Mouse (Mus musculus) thymus, postnatal 4 days (tissue): ENCODE measurements around the gene Dlg2.

ENCODE experiments used
- DNase-seq: peaks from one replicate; pipeline ENCODE4 v3.0.0; 2021

Dlg2 gene

DNA sequence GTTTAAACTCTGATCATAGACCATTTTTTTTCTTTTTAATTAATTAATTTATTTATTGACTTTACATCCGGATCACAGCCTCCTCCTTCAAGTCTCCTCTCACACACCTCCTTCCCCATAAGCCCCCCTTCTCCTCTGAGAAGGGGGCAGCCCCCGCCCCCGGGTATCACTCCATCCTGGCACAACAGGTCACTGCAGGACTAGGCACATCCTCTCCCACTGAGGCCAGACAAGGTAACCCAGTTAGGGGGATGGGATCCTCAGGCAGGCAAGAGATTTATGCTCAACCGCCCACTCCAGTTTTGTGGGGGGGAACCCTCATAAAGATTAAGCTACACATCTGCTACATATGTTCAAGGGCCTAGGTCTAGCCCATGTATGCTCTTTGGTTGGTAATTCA is 1636.6 kb downstream of the Dlg2 start:
- no peak for DNase-seq

DNA sequence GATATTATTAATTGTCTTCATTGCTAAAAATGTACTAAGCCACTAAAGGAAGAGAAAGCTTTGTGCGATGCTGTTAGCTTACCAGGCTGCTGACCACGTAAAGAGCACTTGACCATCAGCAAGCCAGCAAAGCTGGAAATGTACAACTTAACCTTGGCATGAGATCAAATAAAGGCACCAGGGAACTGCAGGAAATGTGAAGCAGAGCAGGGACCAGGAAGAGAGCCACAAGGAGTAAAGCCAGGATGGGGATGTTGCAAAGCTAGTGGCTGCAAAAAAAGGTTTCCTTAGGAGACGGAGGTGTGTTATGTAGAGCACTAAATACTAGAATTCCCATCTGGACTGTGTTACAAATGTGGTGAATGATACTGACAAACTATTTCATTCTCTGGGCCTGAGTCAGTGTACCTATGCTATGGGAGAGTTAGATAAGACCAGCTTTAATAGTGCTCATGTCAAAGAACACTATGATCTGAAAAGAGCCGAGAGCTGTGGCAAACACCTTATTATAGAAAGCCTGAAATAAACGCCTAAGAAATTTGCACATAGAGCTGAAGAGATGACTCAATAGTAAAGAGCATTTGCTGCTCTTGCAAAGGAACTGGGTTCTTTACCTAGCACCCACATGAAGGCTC is 1638.9 kb downstream of the Dlg2 start:
- no peak for DNase-seq

DNA sequence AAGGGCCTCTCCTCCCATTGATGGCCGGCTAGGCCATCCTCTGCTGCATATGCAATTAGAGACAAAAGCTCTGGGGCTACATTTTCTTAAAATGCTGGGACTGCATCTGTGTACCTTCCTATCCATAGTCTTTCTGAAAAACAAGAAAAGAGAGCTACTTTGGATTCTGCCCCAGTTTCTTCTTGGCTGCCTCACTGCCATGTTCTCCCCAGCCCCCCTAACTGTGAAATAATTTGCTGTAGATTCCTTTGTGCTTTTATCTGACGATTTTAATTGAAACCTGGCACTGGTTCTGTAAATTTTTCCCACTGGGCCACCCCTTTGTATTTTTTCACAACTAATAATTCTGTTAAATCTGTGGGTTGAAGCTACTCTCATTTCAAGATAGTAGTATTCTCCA is 1646.8 kb downstream of the Dlg2 start:
- DNase-seq, result no peak

DNA sequence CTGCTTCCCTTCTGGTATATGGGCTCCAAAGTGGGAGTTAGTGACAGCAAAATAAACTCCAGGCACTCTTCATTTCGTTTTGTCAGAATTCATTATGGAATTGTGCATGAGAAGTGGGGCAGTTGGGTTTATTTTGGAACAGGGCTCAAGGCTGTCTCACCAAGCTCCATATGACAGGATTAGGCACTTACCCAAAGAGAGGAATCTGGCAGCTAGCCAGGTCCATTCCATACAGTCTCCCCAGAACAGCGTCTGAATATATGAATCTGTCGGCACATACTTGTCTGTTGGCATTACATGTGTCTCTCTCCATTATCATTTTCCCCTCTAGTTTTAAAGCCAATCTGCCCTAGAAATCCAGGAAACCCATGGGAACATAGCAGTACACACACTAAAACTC is 1649.4 kb downstream of the Dlg2 start:
- no peak for DNase-seq

DNA sequence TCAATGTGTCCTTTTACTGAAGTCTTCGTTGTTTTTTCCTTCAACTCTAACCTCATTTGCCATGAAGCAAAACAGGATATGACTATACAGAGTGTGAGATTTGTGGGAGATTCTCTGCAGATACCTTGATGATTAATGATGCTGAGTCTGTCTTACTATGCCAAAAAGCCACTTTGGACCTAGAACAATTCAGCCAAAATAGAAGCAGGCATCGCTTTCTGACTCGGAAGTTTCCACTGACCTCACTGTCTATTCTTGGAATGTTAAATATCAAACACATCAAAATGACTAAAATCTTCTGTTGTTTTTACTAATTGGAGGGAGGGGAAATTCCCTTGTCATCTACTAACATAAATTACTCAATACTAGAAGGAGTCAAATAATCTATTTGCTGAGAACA is 1657.8 kb downstream of the Dlg2 start:
- no peak for DNase-seq

DNA sequence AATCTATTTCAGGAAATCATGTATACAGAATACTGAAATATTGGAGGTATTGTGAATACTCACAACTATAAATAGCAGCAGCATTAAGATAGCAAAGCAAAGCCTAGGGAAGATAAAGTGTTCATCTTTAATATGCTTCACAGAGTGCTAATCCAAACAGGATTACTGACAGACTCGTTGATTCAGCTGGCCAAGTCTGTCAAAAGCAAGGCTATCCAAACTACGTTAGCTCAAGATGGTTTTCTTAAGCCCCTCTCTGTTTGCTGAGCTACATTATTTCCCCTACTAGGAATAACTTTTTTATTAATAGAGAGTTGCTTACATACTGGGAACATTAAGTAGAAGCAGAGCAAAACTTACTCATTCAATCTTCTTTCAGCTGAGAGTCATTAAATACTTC is 1659.2 kb downstream of the Dlg2 start:
- no peak for DNase-seq

DNA sequence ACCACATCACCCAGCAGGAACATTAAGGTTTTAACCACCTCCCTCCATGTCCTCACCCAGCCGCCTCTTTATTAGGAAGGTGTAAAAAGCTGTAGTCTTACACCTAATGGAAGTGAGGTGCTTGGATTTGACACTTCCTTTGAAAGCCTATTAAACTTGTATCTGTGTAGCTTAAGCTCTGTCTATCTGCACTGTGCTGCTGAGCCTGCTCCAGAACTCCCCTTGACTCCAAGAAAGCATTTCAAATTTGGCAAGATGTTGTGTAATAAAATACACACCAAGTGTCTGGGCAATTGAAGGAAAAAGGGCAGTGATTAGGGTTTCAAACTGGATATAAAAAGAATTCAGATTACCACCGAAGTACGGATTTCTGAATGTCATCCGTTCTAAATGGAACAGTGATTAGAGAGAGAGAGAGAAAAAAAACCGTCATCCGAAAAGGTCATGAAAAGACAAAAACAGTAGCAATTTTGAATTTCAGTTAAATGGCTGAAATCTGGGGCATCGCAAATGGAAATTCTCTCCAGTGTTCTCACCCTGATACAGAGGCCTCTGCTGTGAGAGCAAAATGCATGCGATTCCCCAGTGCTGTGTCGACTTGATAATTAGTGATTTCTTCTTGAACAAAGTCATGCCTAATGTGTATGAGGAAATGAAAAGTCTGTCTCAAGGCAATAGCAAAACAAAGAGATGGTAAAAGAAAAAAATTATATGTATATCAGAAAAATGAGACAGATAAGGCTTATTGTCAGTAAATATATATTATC is 1663.8 kb downstream of the Dlg2 start:
- DNase-seq, result no peak

DNA sequence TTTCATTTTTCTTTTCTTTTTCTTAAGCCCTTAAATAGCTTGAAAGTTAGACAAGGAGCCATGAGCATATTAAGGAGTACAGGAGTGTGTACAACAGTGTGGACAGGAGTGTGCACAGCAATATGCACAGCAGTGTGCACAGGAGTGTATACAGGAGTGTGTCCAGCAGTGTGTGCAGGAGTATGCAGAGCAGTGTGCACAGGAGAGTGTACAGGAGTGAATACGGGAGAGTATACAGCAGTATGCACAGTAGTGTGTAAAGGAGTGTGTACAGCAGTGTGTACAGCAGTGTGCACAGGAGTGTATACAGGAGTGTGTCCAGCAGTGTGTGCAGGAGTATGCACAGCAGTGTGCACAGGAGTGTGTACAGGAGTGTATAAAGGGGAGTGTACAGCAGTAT is 1671.0 kb downstream of the Dlg2 start:
- no peak for DNase-seq

DNA sequence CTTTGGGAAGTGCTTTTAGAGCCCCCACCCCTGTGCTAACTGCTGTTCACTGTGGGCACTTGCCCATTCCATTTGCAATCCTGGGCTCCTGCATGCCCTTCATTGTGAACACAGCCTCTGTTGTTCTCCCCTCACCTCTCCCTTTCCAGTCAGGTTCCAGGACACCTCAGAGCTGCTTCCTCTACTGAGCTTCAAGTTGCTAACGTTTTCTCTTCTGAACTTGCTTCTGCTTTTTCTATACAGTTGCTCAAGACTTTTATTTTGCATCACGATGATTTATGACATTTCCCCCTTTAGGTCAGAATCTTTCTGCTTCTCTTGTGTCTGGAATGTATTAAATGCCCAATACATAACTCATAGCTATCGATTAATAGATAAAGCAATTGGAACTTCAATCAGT is 1674.3 kb downstream of the Dlg2 start:
- no peak for DNase-seq

DNA sequence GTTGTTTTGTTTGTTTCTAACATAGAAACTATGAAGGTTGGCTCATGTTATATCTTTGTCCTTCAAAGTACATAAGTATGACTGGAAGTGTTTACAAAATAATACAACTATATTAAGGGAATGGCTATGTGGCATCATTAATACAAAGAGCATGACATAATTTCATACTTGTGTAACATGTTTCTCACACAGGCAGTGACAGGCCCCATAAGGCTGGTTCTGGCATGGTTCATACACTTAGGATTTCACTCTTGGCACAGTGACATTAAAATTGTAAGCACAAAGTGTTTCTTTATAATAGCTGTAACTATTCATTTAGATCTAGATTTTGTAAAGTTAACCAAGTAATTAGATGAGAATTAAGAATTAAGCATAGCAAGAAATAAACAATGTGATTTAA is 1678.1 kb downstream of the Dlg2 start:
- DNase-seq, result no peak

DNA sequence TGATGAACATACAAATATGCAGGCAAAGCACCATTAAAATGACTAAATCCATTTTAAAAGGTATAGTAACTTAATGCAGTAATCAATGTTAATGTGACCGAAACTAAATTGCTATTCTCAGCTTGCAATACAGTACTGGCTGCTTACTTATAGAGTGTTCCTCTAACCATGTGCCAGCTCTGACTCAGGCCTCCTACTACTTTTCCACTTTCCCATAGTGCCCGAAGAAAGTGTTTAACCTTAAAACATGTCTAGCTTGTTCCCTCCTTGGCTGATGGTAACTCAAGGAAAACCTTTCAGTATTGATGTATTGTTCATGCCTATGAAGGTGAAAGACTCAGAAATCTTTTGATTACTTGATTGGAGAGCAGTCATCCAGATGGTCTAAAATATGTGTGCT is 1686.7 kb downstream of the Dlg2 start:
- DNase-seq, result no peak

DNA sequence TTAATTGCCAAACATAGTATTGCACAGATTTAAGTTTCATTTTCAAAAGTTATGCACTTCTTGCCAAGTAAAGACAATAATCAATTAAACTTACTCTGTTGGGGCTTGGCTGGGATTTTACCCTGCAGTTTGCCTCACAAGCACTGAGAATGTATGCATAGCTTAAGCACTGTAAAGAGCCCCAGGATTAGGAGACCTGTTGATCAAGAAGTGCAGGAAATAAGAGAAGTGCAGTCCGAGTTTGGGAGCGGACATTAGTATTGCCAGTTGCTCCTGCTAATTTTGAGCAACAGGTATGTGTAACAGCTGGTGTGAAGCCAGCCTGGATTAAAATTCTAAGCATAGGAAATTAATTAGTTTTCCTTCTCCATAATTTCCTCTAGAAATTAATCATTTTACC is 1687.8 kb downstream of the Dlg2 start:
- no peak for DNase-seq

DNA sequence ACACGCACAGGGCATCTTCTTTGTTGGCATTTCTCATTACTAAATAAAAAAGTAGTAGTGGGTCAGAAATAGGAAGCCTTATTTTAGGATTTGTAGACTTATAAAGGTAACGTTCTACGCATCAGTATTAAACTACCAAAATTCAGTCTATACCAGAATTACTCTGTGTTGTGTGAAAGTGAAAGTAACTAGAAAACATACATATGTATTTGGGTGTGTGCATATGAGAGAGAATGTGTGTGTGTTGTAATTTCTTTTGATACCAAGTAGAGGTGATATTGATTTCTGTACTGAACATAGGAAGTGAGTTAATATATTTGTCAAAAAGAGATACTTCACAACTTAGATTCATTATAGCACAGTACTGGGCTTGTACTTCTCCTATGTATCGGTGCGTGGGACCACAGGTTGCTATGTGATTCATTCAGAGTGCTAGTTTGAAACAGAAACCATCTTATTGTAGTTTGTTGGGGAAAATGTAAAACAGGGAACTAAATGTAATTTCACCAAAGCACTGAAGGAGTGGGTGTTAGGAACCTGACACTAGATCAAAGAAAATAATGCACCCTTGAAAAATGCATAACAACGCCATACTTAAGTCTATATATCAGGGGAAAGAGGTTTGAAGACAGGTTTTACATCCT is 1688.5 kb downstream of the Dlg2 start:
- DNase-seq, result no peak

DNA sequence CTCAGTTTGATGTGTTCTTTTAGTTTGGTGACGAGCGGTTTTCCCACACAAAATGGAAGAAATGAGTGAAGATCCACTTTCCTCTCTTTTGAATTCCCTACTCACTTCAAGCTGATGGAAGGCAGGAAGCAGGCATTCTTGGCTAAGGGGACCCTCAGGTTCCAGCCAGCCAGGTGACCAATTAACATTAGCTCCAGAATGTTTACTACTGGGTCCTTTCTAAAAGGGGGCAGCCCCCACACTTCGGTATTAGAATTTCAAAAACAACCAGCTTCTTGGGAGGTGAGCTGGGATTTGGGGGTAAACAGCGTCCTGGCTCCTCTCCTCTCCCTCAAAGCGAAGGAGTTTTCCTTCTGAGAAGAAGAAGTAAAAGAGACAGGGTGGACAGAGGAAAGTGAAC is 1703.6 kb downstream of the Dlg2 start:
- no peak for DNase-seq

DNA sequence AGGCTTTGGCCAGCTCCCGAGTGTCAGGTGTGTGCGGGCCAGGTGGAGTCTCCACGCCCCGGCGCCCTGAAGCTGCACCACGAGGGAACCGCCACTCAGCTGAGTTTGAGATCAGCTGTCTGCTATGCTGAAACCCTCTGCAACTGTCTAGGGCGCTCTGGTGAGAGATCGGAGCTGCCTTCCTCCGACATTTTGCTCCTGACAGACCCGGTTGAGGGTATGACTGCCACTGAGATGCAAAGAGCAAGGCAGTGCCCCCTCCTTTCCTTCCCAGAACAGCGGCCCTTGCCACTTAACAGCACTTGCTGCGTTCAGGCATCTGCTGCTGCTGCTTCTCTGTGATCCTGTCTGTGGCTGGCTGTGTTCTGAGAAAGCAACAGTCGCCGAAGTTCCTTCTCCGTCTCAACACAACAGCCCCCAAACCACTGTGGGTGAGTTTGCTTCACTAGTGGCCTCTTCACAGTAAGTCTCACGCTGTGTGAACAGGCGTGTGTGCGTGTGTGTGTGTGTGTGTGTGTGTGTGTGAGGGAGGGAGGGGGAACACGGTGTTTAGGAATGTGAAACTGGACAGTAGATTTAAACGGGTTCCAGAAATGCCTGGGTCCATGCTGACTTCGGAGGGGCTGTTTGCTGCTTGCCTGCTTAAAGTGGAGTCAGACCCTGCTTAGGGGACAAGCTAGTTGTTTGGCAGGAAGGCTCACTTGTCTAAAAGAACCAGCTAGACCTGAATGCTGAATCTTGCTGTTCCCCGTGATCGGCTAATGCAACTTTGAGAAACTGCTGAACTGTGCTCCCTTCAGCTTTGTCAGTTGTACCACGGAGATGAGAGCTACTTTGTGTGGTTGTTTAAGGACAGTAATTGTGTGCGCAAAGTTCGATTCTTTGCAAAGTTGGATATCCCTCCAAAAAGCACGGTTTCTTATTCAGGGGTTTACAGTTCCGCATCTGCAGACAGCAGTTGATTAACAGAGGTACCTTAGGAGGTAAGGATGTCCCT is 1704.4 kb downstream of the Dlg2 start:
- peak; percentile 12 for DNase-seq

DNA sequence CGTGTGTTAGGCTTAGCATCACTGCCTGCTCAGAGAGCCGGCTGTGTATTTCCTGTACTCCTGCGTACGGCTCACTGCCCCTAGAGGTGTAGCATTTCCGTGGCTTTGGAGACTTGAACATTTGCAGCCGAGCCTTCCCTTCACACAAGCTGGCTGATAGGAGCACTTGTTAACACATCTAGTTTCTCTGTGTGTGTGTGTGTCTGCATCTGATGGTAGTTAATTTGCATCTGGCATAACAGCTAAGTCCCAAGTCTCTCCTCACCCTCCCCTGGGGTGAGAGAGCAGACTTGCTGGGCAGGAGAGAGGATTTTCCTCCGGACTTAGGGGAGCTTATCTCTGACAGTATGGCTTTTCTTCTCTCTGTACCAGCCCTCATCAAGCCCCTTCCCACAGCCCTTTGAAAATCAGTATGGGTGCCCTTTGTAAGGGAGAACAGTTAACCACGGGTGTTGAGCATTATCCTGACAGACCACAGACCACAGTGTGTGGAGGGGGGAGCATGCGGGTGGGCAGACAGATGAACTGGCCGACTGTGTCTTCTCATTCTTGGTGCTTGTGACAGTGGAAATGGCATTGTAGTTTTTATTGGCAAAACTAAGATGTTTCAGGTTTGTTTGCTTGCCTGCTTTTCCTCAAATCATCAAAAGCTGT is 1705.6 kb downstream of the Dlg2 start:
- DNase-seq, result no peak

DNA sequence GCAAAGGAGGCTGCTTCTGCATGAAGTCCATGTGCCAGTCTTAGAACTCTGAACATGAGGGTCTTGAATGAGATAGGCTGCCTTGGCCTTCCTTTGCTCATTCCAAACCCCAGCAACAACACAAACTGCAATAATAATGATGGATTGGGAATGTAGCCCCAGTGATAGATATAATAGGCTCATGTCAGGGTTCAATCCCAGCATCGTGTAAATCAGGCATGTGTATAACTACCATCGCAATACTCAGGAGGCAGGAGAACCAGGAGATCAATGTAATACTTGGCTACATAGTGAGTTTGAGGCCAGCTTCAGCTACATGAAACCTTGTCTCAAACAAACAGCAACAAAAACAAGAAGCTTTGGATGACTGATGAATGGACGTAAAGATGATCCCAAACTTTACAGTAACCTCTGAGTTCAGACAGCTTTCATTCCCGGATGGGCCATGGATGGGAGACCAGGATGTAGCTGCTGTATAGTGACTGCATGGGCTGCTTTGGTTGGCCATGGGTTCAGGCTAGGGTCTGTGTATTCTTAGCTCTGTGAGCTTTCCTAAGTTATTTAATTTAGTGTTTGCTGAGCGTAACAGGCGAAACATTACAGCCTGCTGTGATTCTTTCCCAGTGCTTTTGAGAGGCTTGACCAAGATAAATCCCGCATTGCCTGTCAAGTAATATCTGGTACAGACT is 1708.0 kb downstream of the Dlg2 start:
- no peak for DNase-seq

DNA sequence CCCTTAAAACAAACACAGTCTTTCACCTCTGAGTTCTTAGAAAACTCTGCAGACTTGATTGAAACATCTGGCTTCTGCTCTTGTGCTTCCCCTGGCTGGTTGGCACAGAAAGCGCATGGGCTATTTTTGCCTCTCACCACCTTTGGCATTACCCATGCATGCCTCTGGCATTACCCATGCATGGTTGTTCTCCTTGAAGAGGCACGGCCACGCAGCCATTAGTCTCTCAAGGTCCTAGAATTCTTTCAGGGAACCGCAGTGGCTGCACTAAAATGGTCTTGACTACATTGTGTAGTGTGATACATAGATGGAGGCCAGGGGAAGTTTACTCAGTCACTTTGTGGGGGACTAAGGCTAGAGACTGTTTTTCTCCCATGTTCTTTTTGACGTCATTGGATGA is 1709.9 kb downstream of the Dlg2 start:
- DNase-seq, result no peak

DNA sequence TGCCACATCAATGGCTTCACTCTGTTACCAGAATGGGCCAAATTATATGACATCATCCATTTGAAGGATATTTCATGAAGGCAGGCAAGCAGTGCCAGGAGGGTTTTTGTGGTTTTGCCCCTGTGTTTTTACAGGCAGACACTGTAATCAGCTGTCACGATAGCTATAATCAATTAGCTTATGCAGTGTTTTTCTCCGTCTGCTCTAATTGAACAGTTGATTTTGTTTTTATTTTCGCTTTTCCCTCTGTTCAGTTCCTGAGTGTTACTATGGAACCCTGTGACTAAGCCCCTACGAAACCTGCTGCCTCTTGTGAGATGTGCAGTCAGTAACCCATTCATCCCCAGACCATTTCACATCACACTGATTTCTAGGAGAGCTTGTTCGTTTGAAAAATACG is 1712.7 kb downstream of the Dlg2 start:
- no peak for DNase-seq

DNA sequence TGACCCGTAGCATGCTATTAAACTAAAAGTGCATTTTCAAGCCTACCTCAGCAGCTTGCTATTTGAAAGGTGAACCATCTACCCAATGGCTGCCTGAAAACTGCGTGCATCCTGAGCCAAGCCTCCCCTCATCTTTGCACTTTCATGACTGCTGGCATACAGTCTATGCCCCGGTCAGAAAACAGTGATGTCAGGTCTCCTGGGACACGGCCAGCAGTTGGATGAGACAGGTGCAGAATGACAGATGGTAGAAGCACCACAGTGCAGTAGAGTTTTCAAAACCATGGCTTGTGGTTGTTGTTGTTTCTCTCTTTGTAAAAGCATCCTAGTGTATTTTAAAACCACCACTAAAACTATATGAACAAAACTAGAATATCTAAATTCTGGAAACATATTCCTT is 1719.5 kb downstream of the Dlg2 start:
- no peak for DNase-seq

DNA sequence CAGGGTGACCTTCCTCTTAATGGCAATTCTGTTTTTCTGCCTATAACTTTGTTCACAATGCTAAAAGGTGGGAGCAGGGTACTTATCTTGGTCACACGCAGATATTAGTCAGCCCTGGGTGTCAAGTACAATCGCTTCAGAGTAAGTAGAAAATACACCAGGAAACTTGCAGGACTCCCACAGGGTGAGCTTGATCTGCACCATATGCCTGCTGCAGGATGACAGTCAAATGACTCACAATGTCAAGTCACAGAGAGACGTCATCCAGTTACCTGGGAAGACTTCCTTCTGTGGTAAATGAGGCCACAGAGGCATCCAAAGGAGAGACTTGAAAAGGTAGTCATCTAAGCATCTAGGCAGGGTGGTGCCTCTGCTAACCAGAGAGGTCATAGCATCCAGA is 1721.1 kb downstream of the Dlg2 start:
- DNase-seq, result no peak

DNA sequence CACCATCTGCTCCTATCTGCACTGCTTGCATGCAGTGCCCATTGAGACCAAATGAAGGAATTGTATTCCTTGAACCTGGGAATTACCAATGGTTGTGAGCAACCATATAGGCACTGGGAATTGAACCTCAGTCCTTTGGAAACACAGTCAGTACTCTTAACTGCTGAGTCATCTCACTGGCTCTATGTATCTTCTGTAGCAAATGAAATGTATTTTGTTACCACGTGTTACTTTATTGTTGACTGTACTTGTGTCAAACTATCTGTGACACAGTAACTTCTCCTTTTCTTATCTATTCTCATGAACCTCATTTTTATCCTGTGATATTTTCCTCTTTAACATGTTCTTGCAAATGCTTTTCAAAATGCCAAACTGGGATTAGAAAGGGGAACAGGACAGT is 1722.7 kb downstream of the Dlg2 start:
- DNase-seq, result no peak
